Mouse (Mus musculus): ENCODE measurements around the gene Hoxb7.

Hoxb7 gene

GRCm38 (mm10) chr11:96332105-96332504 is 45.7 kb downstream of the Hoxb7 start:
- DNase-seq (ENCODE audit: extremely low read depth, insufficient read length, low spot score), result no peak

- DNase-seq (ENCODE audit: extremely low read depth, insufficient read length, low spot score), result no peak
Observed at GRCm38 (mm10) chr11:96332618-96333032, 46.2 kb downstream of the Hoxb7 start.

GRCm38 (mm10) chr11:96333241-96334001 is 47.0 kb downstream of the Hoxb7 start:
- DNase-seq (ENCODE audit: extremely low read depth, insufficient read length, low spot score), result no peak

- no peak for DNase-seq (ENCODE audit: extremely low read depth, insufficient read length, low spot score)
Observed at GRCm38 (mm10) chr11:96334002-96334364, 47.6 kb downstream of the Hoxb7 start.

GRCm38 (mm10) chr11:96334998-96335397 is 48.6 kb downstream of the Hoxb7 start:
- no peak for DNase-seq (ENCODE audit: extremely low read depth, insufficient read length, low spot score)

- DNase-seq (ENCODE audit: extremely low read depth, insufficient read length, low spot score), result no peak
Observed at GRCm38 (mm10) chr11:96336597-96336996, 50.2 kb downstream of the Hoxb7 start.

GRCm38 (mm10) chr11:96337026-96337425 is 50.6 kb downstream of the Hoxb7 start:
- no peak for DNase-seq (ENCODE audit: extremely low read depth, insufficient read length, low spot score)

- no peak for DNase-seq (ENCODE audit: extremely low read depth, insufficient read length, low spot score)
Observed at GRCm38 (mm10) chr11:96338957-96339855, 52.8 kb downstream of the Hoxb7 start.
